Mouse (Mus musculus): Measurements from ENCODE around the gene Mup6.

GRCm38 (mm10) chr4:59914608-59915403, 49.3 kb upstream of the Mup6 start, which contains the start of gene Slc46a2:
- no peak for TF ChIP-seq POLR2A (IDR thresholded peaks at IDR 0.05; ENCODE audit: borderline replicate concordance, insufficient read depth, low read length)
- TF ChIP-seq CTCF (IDR thresholded peaks at IDR 0.05; ENCODE audit: borderline replicate concordance, insufficient read depth, low read depth, low read length), result no peak
